Mouse (Mus musculus): ENCODE measurements around the gene Kctd11. TPM values are rescaled to one million over a fixed set of nuclear protein-coding genes. Genes with fewer than 3 reads are reported as not detected.
A peak's percentile ranks its signal among the peaks of the same experiment; 100 is the strongest.
"Not testable (repeated sequence)": the region's sequence is repeated elsewhere in the genome, so short reads cannot be mapped to it uniquely, and the experiment has no call there.

Gene Kctd11
- total RNA-seq, 1 experiment = 5.4 TPM

DNA sequence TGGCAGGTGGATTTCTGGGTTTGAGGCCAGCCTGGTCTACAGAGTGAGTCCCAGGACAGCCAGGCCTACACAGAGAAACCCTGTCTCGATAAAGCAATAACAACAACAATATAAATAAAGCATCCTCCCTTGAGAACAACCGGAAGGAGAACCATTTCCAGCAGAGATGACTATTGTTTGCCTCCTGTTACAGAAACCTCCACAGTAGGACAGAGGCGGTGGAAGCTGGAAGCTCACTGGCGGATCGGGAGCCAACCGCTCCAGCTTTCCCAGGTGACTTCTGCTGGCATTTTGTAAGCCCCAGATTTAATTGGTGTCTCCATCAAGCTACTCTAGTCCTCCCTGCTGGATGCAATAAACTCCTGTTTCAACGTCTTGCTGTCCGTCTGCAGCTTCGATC, 15.6 kb downstream of the Kctd11 start:
- H3K4me3 ChIP-seq (ENCODE audit: insufficient read depth in 1 of 2, low read depth in 1 of 2, low read length in 2 of 2, poor library complexity in 1 of 2, severe bottlenecking in 1 of 2) = no peak overlapping the region
- H3K9ac ChIP-seq (ENCODE audit: insufficient read depth, low read depth, low read length, poor library complexity, severe bottlenecking) = no peak overlapping the region
- no peak overlapping the region for H3K27ac ChIP-seq (ENCODE audit: insufficient read depth, low read depth, low read length, poor library complexity, severe bottlenecking)
- no peaks in the 10 kb centered on the region for H3K36me3 ChIP-seq (ENCODE audit: control insufficient read depth, insufficient read depth, low read length, poor library complexity, severe bottlenecking)
- in situ Hi-C loops (cut with MboI; ENCODE audit: low sequenced_read_pairs in 2 of 2, unreplicated experiment in 2 of 2) = no loop called here
- no peaks in the 10 kb centered on the region for H3K9me3 ChIP-seq (ENCODE audit: control insufficient read depth, insufficient read depth, low read depth, low read length)
- peaks cover 2 to 5% of the 10 kb centered on the region in 2 experiments; a peak in 2 of 4 replicates for H3K4me1 ChIP-seq (ENCODE audit: control insufficient read depth in 2 of 2, insufficient read depth in 2 of 2, low read length in 2 of 2, poor library complexity in 1 of 2)
- DNase-seq (ENCODE audit: low read depth, low spot score) = no peak
- no peak for TF ChIP-seq CHD2 (IDR thresholded peaks at IDR 0.05; ENCODE audit: low read depth, low read length)
- no peak for TF ChIP-seq HCFC1 (IDR thresholded peaks at IDR 0.05; ENCODE audit: borderline replicate concordance, insufficient read depth, low read length)
- TF ChIP-seq MAFK (IDR thresholded peaks at IDR 0.05; ENCODE audit: insufficient read depth, low read depth, low read length) = no peak
- no peak for TF ChIP-seq ZC3H11A (IDR thresholded peaks at IDR 0.05; ENCODE audit: borderline replicate concordance, low read depth, low read length)
- no peak for TF ChIP-seq ZNF384 (IDR thresholded peaks at IDR 0.05; ENCODE audit: low read depth, low read length)

DNA sequence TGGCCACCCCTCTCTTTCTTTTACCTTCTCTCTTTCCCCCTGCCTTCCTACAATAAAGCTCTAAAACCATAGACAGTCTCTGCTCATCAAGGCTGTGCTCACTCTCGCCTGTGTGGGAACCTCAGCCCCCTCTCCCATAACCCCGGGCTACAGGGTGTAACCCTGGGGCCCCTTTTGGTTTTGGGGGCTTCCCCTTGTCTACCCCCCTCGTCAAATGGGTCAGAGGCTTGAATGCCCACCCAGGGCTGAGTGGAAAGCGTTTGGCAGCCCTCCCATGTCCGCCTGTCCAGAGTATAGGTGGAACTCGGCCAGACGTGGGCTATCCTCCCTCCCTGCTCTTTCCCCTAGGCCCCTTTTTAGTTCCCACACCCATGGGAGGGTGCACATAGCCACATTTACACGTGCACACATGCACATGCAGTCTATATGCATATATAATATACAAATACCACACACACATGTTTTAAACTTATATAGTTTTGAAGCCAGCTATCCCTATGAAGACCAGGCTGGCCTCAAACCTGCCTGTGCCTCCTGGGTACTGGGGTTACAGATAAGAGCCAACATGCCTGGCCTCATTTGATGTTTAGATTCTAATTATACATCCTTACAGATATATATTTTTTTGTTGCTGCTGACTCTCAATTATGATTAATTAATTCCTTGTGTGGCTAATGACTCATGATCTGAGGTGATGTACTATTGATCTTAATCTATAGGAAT, 16.9 kb downstream of the Kctd11 start:
- Histone ChIP-seq H3K36me3 (ENCODE audit: control insufficient read depth, insufficient read depth, low read length, poor library complexity, severe bottlenecking) (no peaks in the 10 kb centered on the region), H3K9me3 (ENCODE audit: control insufficient read depth, insufficient read depth, low read depth, low read length) (no peaks in the 10 kb centered on the region), H3K9ac (ENCODE audit: insufficient read depth, low read depth, low read length, poor library complexity, severe bottlenecking) (no peak overlapping the region), H3K27ac (ENCODE audit: insufficient read depth, low read depth, low read length, poor library complexity, severe bottlenecking) (no peak overlapping the region), H3K4me1 (ENCODE audit: control insufficient read depth in 2 of 2, insufficient read depth in 2 of 2, low read length in 2 of 2, poor library complexity in 1 of 2) (peaks cover 2 to 5% of the 10 kb centered on the region in 2 experiments; a peak in 2 of 4 replicates), H3K4me3 (ENCODE audit: insufficient read depth in 1 of 2, low read depth in 1 of 2, low read length in 2 of 2, poor library complexity in 1 of 2, severe bottlenecking in 1 of 2) (no peak overlapping the region)
- no peak for TF ChIP-seq CHD2 (IDR thresholded peaks at IDR 0.05; ENCODE audit: low read depth, low read length)
- no peak for TF ChIP-seq ZC3H11A (IDR thresholded peaks at IDR 0.05; ENCODE audit: borderline replicate concordance, low read depth, low read length)
- TF ChIP-seq HCFC1 (IDR thresholded peaks at IDR 0.05; ENCODE audit: borderline replicate concordance, insufficient read depth, low read length) = no peak
- no peak for TF ChIP-seq ZNF384 (IDR thresholded peaks at IDR 0.05; ENCODE audit: low read depth, low read length)
- no peak for TF ChIP-seq MAFK (IDR thresholded peaks at IDR 0.05; ENCODE audit: insufficient read depth, low read depth, low read length)
- in situ Hi-C loops (cut with MboI; ENCODE audit: low sequenced_read_pairs in 2 of 2, unreplicated experiment in 2 of 2) = no loop called here
- DNase-seq (ENCODE audit: low read depth, low spot score) = no peak

GRCm38 (mm10) chr11:69863729-69864128, 17.5 kb downstream of the Kctd11 start:
- H3K9ac ChIP-seq (ENCODE audit: insufficient read depth, low read depth, low read length, poor library complexity, severe bottlenecking); H3K9me3 ChIP-seq (ENCODE audit: control insufficient read depth, insufficient read depth, low read depth, low read length); H3K4me3 ChIP-seq (ENCODE audit: insufficient read depth in 1 of 2, low read depth in 1 of 2, low read length in 2 of 2, poor library complexity in 1 of 2, severe bottlenecking in 1 of 2); in situ Hi-C loops (cut with MboI; ENCODE audit: low sequenced_read_pairs in 2 of 2, unreplicated experiment in 2 of 2); H3K27ac ChIP-seq (ENCODE audit: insufficient read depth, low read depth, low read length, poor library complexity, severe bottlenecking); DNase-seq (ENCODE audit: low read depth, low spot score); H3K4me1 ChIP-seq (ENCODE audit: control insufficient read depth in 2 of 2, insufficient read depth in 2 of 2, low read length in 2 of 2, poor library complexity in 1 of 2); H3K36me3 ChIP-seq (ENCODE audit: control insufficient read depth, insufficient read depth, low read length, poor library complexity, severe bottlenecking): not testable (repeated sequence)

GRCm38 (mm10) chr11:69858113-69858998, 22.9 kb downstream of the Kctd11 start, which contains the start of gene Tnk1:
Gene Tnk1 (minus strand): TSS chr11:69858730.
- DNase-seq (ENCODE audit: low read depth, low spot score) = no peak
- in situ Hi-C loops (cut with MboI; ENCODE audit: low sequenced_read_pairs in 2 of 2, unreplicated experiment in 2 of 2) = no loop called here
- H3K9me3 ChIP-seq (ENCODE audit: control insufficient read depth, insufficient read depth, low read depth, low read length) = no peaks in the 10 kb centered on the region
- TF ChIP-seq MAFK (IDR thresholded peaks at IDR 0.05; ENCODE audit: insufficient read depth, low read depth, low read length) = no peak
- no peak for TF ChIP-seq HCFC1 (IDR thresholded peaks at IDR 0.05; ENCODE audit: borderline replicate concordance, insufficient read depth, low read length)
- TF ChIP-seq ZNF384 (IDR thresholded peaks at IDR 0.05; ENCODE audit: low read depth, low read length) = no peak
- TF ChIP-seq ZC3H11A (IDR thresholded peaks at IDR 0.05; ENCODE audit: borderline replicate concordance, low read depth, low read length) = no peak
- no peak for TF ChIP-seq CHD2 (IDR thresholded peaks at IDR 0.05; ENCODE audit: low read depth, low read length)
- H3K9ac ChIP-seq (ENCODE audit: insufficient read depth, low read depth, low read length, poor library complexity, severe bottlenecking) = peak within 1 kb of the TSS; percentile 67
- peaks cover 4 to 14% of the 10 kb centered on the region in 2 experiments; a peak in 2 of 4 replicates for H3K4me1 ChIP-seq (ENCODE audit: control insufficient read depth in 2 of 2, insufficient read depth in 2 of 2, low read length in 2 of 2, poor library complexity in 1 of 2)
- H3K36me3 ChIP-seq (ENCODE audit: control insufficient read depth, insufficient read depth, low read length, poor library complexity, severe bottlenecking) = peaks cover 4% of the 10 kb centered on the region; the same call in 1 of the 2 replicates
- H3K4me3 ChIP-seq (ENCODE audit: insufficient read depth in 1 of 2, low read depth in 1 of 2, low read length in 2 of 2, poor library complexity in 1 of 2, severe bottlenecking in 1 of 2) = peak within 1 kb of the TSS; percentile 53 to 65
- H3K27ac ChIP-seq (ENCODE audit: insufficient read depth, low read depth, low read length, poor library complexity, severe bottlenecking) = no peak within 1 kb of the TSS

Measured in ES-E14 (cell line).